Mouse (Mus musculus) liver, postnatal 0 days (tissue): ENCODE results near the gene Tcf7l2. TPM values are rescaled to one million over a fixed set of nuclear protein-coding genes. Genes with fewer than 3 reads are reported as not detected.

ENCODE experiments used
- ATAC-seq: fragments of 200-750 bp; cut with Nextera tagmentation; 2 replicates; pipeline ENCODE4 v1.8.0; 2017; ENCODE audit warnings: mild to moderate bottlenecking, moderate library complexity
- DNase-seq: peaks from one replicate; pipeline ENCODE4 v3.0.0-alpha.2; 2016
- H3K27ac ChIP-seq: fragments of 300-500 bp; sonication (generic); 2 replicates; pipeline ENCODE4 v1.5.1; 2014; ENCODE audit warnings: antibody characterized with exemption, moderate library complexity, mild to moderate bottlenecking, low read depth
- H3K27me3 ChIP-seq: fragments of 300-500 bp; sonication (generic); 2 replicates; pipeline ENCODE4 v1.6.1; 2014; ENCODE audit warnings: low read length, control low read depth, mixed read lengths; ENCODE audit not compliant: insufficient read depth
- H3K36me3 ChIP-seq: fragments of 300-500 bp; sonication (generic); replicated peaks from 2 replicates; pipeline ENCODE4 v1.6.1; 2014; ENCODE audit warnings: mild to moderate bottlenecking, control low read depth, low read length, moderate library complexity, mixed read lengths; ENCODE audit not compliant: insufficient read depth
- H3K4me1 ChIP-seq: fragments of 300-500 bp; sonication (generic); 2 replicates; pipeline ENCODE4 v1.6.1; 2014; ENCODE audit warnings: antibody characterized with exemption, mild to moderate bottlenecking, control low read depth; ENCODE audit not compliant: insufficient read depth
- H3K4me2 ChIP-seq: fragments of 300-500 bp; sonication (generic); 2 replicates; pipeline ENCODE4 v1.6.1; 2014; ENCODE audit warnings: low read depth, mild to moderate bottlenecking, low read length, moderate library complexity, mixed read lengths
- H3K4me3 ChIP-seq: fragments of 300-500 bp; sonication (generic); 2 replicates; pipeline ENCODE4 v1.5.1; 2014; ENCODE audit warnings: low read depth, low read length
- H3K9ac ChIP-seq: fragments of 300-500 bp; sonication (generic); replicated peaks from 2 replicates; pipeline ENCODE4 v1.6.1; 2014; ENCODE audit warnings: mild to moderate bottlenecking, moderate library complexity
- H3K9me3 ChIP-seq: fragments of 300-500 bp; sonication (generic); 2 replicates; pipeline ENCODE4 v1.6.1; 2016; ENCODE audit warnings: mild to moderate bottlenecking, control low read depth, low read length, mixed read lengths
- CTCF ChIP-seq: sonication (generic); IDR thresholded peaks from 2 replicates; pipeline ENCODE4 v1.5.1; 2016; ENCODE audit warnings: antibody characterized with exemption, low read depth
- EP300 ChIP-seq: IDR thresholded peaks from 2 replicates; pipeline ENCODE4 v1.6.1; 2016; ENCODE audit warnings: antibody characterized with exemption, low read depth, mild to moderate bottlenecking
- WGBS: fragments of 180-500 bp; shearing (Covaris S2); extraction: QIAGEN DNeasy Blood & Tissue Kit; methylation state at CpG from one replicate; pipeline ENCODE4 v1.1.7; 2014; ENCODE audit not compliant: insufficient replicate concordance; 5-methylcytosine and 5-hydroxymethylcytosine counted together
- polyA plus RNA-seq: library from polyadenylated mRNA; unstranded; fragments of >200 nt; fragmentation: Nextera tagmentation; extraction: Ambion mirVana; gene quantifications from 2 replicates; pipeline ENCODE4 v1.2.1, GENCODE M21; 2015

Gene Tcf7l2
- polyA plus RNA-seq, 1 experiment from 2014 or later = 21.6 TPM

DNA sequence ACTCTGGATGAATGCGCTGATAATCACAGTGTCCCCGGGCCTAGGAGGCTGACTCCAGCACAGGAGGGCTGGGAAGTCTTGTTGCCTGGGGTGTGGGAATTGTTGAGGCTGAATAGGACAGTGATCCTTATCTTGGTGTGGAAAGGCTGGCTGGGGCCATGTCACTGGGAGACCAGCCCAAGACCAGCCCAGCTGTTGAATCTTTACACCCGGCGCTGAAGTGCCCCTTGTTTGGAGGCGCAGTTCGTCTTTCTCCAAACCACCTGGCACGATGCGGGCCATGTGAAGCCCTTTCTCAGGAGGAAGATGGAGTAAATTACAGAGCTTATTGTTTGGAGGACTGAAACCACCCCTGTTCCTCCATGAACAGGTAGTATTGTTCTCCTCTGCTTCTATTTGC, 15.1 kb downstream of the Tcf7l2 start:
- no peak for TF ChIP-seq EP300
- DNase-seq (no peak), ATAC-seq (no peak)
- Histone ChIP-seq H3K36me3 (no peaks in the 10 kb centered on the region), H3K9me3 (no peaks in the 10 kb centered on the region), H3K9ac (no peak overlapping the region), H3K27ac (0 out of 2 replicates have a peak overlapping the region, but pooled peaks have one; percentile 4), H3K4me1 (peaks cover 9% of the 10 kb centered on the region), H3K4me2 (no peak overlapping the region), H3K4me3 (no peak overlapping the region), H3K27me3 (no peaks in the 10 kb centered on the region)
- 55% methylated on average over 8 of the region's 8 CpGs for WGBS

DNA sequence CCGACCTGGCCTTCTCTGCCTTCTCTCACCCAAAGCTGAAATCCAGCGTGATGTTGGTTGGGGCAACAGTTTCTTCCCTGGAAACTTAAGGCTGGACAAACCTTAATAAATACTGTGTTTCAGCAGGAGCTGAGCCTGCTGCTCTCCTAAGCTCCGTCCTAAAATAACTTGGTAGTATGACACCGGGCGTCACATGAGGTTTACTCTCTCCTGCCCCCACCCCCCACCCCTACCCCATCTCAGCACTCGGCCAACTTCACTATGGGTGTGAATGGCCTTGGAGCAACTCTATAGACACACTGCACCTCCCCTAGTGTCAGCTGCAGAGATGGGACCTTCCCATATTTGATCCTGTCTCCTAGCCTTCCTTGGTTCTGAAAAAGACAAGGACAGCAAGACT, 15.8 kb downstream of the Tcf7l2 start:
- Histone ChIP-seq H3K9me3 (no peaks in the 10 kb centered on the region), H3K27me3 (no peaks in the 10 kb centered on the region), H3K4me2 (no peak overlapping the region), H3K4me3 (no peak overlapping the region), H3K9ac (no peak overlapping the region), H3K4me1 (peaks cover 9% of the 10 kb centered on the region), H3K36me3 (no peaks in the 10 kb centered on the region), H3K27ac (0 out of 2 replicates have a peak overlapping the region, but pooled peaks have one; percentile 4)
- 67% methylated on average over 6 of the region's 6 CpGs for WGBS
- TF ChIP-seq CTCF (no peak), EP300 (no peak)
- DNase-seq = no peak
- no peak for ATAC-seq

DNA sequence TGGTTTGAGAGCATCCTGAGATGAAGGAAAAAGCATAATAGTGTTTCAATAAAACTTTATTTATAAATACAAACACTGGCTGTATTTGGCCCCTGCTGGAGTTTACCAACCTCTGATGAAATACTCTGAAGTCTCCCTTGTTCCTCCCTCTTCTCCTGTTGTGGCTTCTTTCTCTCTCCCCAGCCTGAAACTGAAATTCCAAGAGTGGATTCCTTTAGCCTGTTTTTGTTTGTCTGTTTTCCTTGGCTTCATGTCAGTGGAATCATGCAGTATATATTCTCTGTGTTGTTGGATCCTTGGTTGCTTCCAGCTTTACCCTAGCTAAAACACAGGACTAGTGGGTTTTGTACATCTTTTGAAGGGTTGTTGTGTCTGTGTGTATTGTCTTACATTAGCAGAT, 16.5 kb downstream of the Tcf7l2 start:
- Histone ChIP-seq H3K4me2 (no peak overlapping the region), H3K27ac (no peak overlapping the region), H3K9ac (no peak overlapping the region), H3K9me3 (no peaks in the 10 kb centered on the region), H3K27me3 (no peaks in the 10 kb centered on the region), H3K4me3 (no peak overlapping the region), H3K4me1 (peaks cover 9% of the 10 kb centered on the region), H3K36me3 (peaks cover 3% of the 10 kb centered on the region; the same call in 1 of the 2 replicates)
- TF ChIP-seq EP300 (no peak), CTCF (no peak)
- DNase-seq = no peak
- ATAC-seq = no peak

DNA sequence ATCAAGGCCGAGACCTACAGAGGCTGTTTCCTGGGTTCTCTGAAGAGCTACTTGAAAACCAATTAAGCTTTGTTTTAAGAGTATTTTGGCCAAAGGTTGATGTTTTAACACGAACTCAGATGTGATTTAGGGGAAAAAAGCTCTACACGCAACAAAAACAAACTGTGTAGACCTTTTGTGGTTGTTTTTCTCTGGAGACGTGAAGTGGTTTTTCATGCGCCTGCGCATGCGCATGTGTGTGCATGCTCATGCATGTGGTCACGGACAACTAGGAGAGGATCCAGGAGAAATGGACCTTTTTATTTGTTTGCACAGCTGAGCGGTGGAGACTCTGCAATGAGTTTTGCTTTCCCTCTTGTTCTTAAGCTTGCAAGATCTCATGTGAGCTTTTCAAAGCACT, 17.4 kb downstream of the Tcf7l2 start:
- no peak overlapping the region for H3K9ac ChIP-seq
- no peaks in the 10 kb centered on the region for H3K27me3 ChIP-seq
- 78% methylated on average over 9 of the region's 9 CpGs for WGBS
- H3K27ac ChIP-seq = no peak overlapping the region
- H3K4me3 ChIP-seq = no peak overlapping the region
- H3K9me3 ChIP-seq = no peaks in the 10 kb centered on the region
- ATAC-seq (no peak), DNase-seq (no peak)
- TF ChIP-seq CTCF (no peak), EP300 (no peak)
- no peak overlapping the region for H3K4me2 ChIP-seq
- H3K4me1 ChIP-seq = peaks cover 7% of the 10 kb centered on the region
- peaks cover 3% of the 10 kb centered on the region; the same call in 1 of the 2 replicates for H3K36me3 ChIP-seq

DNA sequence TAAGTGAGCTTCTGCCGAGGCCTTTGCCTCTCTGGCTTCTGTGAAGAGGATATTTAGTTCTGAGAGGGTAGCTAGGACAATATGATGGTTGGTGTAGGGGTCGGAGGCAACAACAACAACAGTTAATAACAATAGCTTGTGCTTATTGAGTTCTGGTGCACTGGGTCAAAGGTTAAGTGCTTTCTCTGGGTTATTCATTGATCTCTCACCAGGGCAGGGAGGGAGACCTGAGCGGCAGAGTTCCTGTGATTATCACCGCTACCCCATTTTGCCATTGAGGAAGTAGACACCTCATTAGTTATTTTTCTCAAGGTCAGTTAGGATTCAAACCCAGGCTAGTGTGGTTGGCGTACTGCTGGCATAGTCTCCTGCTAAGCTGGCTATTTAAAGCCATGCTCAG, 19.5 kb downstream of the Tcf7l2 start:
- TF ChIP-seq EP300 (no peak), CTCF (no peak)
- ATAC-seq (no peak; the same call in 1 of the 2 replicates), DNase-seq (no peak)
- H3K36me3 ChIP-seq = peaks cover 3% of the 10 kb centered on the region; the same call in 1 of the 2 replicates
- 42% methylated on average over 5 of the region's 5 CpGs for WGBS
- H3K4me3 ChIP-seq = no peak overlapping the region
- no peaks in the 10 kb centered on the region for H3K27me3 ChIP-seq
- H3K9me3 ChIP-seq = no peaks in the 10 kb centered on the region
- H3K27ac ChIP-seq = no peak overlapping the region
- H3K9ac ChIP-seq = no peak overlapping the region
- no peak overlapping the region for H3K4me2 ChIP-seq
- H3K4me1 ChIP-seq = peaks cover 4% of the 10 kb centered on the region

DNA sequence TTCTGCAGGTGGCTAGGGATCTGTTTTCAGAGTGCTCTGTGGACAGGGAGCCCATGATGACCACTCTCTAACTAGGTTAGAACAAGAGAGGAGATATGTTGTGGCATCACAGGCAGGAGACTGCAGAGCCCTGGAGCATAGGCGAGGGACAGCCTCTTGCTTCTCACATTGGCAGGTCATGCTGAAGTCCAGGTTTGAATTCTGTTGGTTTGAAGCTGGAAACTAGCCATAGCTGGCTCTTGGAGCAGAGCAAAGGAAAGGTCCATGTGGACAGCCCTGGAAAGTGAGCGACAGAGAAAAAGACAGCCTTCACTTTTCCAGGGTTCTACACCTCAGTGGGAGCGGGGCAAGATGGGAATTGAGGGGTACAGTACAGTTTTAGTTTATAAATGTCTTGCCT, 20.6 kb downstream of the Tcf7l2 start:
- TF ChIP-seq CTCF (no peak), EP300 (no peak)
- no peak for DNase-seq
- Histone ChIP-seq H3K27ac (no peak overlapping the region), H3K36me3 (peaks cover 3% of the 10 kb centered on the region; the same call in 1 of the 2 replicates), H3K9ac (no peak overlapping the region), H3K4me1 (no peaks in the 10 kb centered on the region; the same call in none of the 2 replicates), H3K9me3 (no peaks in the 10 kb centered on the region), H3K4me2 (no peak overlapping the region), H3K4me3 (no peak overlapping the region), H3K27me3 (no peaks in the 10 kb centered on the region)
- WGBS = 82% methylated on average over 3 of the region's 3 CpGs
- ATAC-seq = no peak

DNA sequence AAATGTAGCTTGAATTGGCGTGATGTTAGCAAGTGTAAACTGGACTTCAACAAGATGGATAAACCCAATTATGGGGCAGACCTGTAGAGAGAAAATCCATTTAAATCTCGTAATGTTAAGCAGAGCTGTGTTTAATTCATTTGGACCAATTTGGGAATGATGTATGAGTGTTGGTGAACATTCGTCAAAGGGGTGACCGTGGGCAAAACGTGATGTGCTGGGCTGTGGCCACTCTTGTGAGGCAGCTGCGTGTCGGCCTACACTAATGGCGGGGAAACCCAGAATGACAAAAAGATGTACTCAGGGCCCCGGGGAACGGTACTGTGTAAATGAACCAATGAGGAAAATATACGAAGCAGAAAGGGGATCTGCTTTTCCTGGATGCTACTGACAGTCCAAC, 24.2 kb downstream of the Tcf7l2 start:
- no peak overlapping the region for H3K4me3 ChIP-seq
- ATAC-seq (no peak), DNase-seq (no peak)
- no peak overlapping the region for H3K4me2 ChIP-seq
- no peak overlapping the region for H3K9ac ChIP-seq
- TF ChIP-seq EP300 (no peak), CTCF (no peak)
- WGBS = 81% methylated on average over 11 of the region's 11 CpGs
- no peaks in the 10 kb centered on the region for H3K27me3 ChIP-seq
- peaks cover 2% of the 10 kb centered on the region for H3K4me1 ChIP-seq
- H3K27ac ChIP-seq = no peak overlapping the region
- no peaks in the 10 kb centered on the region for H3K9me3 ChIP-seq
- H3K36me3 ChIP-seq = peaks cover 3% of the 10 kb centered on the region; the same call in 1 of the 2 replicates
